Mouse (Mus musculus): ENCODE data around the gene Nt5c3b.

Gene Nt5c3b

DNA sequence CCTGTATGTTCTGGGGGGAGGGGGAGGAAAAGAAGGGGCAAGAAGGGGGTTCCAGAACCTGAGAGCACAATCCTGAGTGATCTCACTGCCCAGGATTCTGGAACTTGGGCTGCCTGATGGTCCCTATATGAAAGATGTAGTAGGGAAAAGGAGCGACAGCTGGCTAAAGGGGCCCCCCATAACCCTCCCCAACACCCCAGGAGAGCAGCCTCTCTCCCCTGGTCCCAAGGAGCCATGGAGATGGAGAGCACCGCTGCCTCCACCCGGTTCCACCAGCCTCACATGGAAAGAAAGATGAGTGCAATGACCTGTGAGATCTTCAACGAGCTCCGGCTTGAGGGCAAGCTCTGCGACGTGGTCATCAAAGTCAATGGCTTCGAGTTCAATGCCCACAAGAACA lies at the start of gene Nt5c3b, which contains the start of gene Klhl10:
TSS of gene Nt5c3b (minus strand) at position 12 of the 400 bp plus-strand sequence.
TSS of gene Klhl10 (plus strand) at position 121 of the 400 bp plus-strand sequence.
- no peak for DNase-seq

GRCm38 (mm10) chr11:100490951-100491350 lies 49.3 kb upstream of the Nt5c3b start:
- peak in 1 of 2 experiments; percentile 34 for DNase-seq

GRCm38 (mm10) chr11:100485801-100486538 lies 44.4 kb upstream of the Nt5c3b start:
- peak; percentile 42 to 67 for DNase-seq

DNA sequence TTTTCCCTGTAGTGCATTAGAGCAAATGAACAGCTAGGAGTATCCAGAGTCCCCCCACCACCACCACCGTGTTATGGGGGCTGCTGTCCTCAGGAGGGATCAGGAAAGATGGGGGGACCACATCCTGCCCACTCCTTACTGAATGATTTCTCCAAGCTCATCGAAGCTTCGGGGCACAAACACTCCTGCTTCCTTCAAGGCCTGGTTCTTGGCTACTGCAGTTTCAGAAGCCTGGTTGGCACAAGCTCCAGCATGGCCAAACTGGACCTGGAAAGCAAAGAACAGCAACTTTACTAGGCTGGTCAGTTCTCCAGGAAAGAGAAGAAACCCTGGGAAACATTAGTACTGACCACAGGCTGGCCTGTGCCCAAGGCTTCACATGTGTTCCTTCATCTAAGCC lies 42.9 kb upstream of the Nt5c3b start:
- DNase-seq, result no peak

GRCm38 (mm10) chr11:100479152-100479551 lies 37.5 kb upstream of the Nt5c3b start:
- DNase-seq, result no peak

GRCm38 (mm10) chr11:100476281-100476680 lies 34.7 kb upstream of the Nt5c3b start:
- no peak for DNase-seq

DNA sequence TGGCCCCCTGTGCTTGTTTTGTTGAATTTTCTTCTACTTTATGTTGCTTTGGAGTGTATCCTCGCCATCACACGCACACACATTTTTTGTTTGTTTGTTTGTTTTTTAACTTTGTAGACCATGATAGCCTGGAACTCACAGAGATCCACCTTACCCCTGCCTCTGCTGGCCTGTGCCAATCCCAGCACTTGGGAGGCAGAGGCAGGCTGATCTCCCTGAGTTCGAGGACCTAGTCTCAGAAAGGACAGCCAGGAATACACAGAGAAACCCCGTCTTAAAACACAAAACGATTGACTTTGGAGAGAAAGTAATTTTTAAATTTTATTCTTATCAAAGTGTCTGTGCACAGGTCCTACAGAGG lies 31.3 kb upstream of the Nt5c3b start:
- no peak for DNase-seq

DNA sequence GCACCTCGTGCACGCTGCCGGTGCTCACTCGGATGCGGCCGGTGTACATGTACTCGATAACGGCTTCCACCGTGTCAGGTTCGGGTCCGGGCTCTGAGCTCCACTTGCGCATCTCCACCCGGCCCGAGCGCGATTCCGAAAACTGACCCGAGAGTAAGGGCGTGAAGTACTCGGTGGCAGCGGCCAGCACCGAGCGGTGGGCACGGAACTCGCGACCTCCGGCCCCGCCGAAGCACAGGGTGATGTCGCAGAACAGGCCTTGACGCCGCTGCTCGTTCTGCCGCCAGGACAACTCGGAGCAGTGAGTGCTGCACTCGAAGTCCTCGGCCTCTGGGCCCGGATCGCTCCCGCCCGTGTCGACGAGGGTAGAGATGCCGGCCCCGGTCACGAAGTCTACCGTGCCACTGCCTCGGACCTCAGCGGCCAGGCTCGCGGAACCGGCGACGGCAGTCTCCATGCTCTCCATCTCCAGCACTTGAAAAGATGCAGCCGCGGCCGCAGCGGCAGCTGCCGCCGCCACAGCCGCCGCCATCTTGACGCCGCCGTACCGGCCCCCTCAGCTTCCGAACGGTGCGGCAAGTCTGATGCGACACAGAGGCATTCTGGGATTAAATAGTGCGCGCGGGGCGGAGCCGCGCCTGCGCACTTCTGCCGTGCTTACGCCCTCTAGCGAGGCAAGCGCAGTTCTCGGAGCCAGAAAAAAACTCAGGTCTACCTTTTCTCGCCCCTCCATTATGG lies 30.8 kb upstream of the Nt5c3b start, which contains the start of gene Klhl11:
TSS of gene Klhl11 (minus strand) at position 545 of the 738 bp plus-strand sequence.
- DNase-seq, result peak; percentile 88 to 92

- DNase-seq, result no peak
Observed at GRCm38 (mm10) chr11:100471352-100472196, 30.0 kb upstream of the Nt5c3b start.

DNA sequence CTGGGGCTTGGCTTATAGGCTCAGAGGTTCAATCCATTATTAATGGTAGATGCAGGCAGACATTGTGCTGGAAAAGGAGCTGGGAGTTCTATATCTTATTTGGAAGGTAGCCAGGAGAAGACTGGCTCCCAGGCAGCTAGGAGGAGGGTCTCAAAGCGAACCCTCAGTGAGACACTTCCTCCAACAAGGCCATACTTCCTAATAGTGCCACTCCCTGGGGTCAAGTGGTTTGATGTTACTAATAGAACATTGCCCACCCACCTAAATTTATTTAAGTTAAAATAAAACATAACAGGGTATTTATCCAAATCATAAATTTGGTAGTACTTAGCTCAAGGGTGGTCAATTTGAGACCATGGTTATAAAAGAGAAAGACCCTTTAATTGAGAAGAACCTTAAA lies 24.2 kb upstream of the Nt5c3b start:
- DNase-seq, result no peak

DNA sequence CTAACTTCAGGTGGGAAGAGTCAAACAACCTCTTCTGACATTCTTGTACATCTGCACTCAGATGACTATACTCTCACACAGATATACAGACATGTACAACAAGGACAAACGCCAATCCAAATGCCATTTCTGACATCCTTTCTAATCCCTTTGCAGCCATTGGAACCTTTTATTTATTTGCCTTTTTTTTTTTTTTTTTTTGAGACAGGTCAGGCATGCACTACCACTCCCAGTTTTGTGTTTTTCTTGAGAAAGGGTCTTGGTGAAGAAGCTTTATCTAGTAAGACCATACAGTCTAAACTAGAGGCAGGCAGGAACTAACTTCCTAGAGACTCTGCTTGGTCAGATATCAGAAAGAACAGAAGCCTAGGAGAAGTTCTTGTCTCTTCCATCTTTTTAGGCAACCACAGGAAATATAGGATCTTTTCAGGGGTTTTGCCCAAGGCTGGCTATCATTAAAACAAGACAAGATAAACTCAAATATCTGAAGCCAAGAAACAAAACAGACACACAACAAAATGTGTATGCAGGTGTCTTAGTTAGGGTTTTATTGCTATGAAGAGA lies 23.7 kb upstream of the Nt5c3b start:
- DNase-seq, result no peak

- DNase-seq, result no peak
Observed at GRCm38 (mm10) chr11:100462699-100463098, 21.1 kb upstream of the Nt5c3b start.

GRCm38 (mm10) chr11:100457711-100458110 lies 16.1 kb upstream of the Nt5c3b start:
- DNase-seq, result no peak

- DNase-seq, result no peak
Observed at GRCm38 (mm10) chr11:100457247-100457646, 15.6 kb upstream of the Nt5c3b start.

GRCm38 (mm10) chr11:100442625-100443024 lies 1.0 kb upstream of the Nt5c3b start:
- peak; percentile 51 to 62 for DNase-seq

GRCm38 (mm10) chr11:100440691-100441522 lies 701 bp downstream of the Nt5c3b start:
- peak; percentile 84 to 90 for DNase-seq

- peak in 1 of 2 experiments; percentile 35 for DNase-seq
Observed at GRCm38 (mm10) chr11:100437901-100438300, 3.7 kb downstream of the Nt5c3b start.

DNA sequence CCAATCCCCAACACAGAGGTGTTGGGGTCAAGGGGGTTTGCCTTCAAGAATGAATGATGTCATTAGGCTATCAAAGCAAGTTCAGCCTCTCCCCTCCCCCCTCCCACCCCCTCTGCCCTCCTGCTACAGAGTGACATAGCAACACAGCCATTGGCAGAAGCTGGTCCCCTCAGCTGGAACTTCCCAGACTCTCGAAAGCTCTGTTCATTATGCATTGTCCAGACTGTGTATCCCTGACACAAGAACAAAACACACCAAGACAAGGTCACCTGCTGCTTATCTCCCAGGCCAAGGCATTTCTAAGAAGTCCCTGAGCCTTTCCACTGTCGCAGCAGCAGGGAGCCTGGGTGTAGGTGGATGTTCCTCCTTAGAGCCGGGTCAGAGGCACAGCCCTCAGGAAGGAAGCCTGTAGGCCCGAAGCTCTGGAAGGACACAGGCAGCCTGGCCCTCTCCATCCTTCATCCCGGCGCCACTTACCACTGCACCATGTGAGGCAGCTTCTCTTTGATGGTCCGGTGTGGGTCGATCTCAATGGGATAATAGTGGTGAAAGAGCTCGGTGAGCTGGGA lies 5.8 kb downstream of the Nt5c3b start:
- no peak for DNase-seq

DNA sequence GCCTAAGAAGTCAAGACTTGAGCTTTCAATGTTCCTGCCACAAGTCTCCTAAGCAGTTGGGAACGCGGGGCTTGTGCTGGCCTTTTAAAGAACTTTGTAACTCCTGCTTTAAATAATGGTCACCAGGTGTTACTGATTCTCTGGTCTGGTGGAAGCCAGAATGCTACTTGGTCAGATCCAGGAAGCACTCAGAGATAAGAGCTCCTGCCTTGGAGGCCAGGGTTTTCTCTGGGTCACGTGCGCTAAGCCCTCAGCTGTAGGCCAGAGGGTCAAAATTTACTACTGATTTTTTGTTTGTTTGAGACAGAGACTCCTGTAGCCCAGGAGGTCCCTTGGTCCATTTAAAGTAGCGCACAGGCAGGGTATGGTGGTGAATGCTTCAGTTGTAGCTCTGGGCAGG lies 9.6 kb downstream of the Nt5c3b start:
- no peak for DNase-seq

DNA sequence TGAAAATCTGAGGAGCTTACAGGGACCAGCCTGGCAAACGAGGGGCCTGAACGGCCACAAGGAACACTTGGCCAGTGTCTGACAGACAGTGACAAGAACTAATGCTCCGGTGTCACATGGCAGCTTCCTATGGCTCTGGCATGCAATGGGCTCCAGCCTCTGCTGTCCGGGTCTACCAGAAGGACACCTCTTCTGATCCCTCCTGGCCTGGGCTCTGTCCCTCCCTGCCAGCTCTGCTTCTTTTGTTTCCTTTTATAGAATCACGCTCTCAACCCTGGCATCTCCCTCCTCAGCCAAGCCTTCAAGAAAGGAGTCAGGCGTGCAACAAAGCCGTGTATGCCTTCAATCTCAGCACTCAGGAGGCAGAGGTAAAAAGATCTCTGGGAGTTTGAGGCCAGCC lies 11.6 kb downstream of the Nt5c3b start:
- no peak for DNase-seq

DNA sequence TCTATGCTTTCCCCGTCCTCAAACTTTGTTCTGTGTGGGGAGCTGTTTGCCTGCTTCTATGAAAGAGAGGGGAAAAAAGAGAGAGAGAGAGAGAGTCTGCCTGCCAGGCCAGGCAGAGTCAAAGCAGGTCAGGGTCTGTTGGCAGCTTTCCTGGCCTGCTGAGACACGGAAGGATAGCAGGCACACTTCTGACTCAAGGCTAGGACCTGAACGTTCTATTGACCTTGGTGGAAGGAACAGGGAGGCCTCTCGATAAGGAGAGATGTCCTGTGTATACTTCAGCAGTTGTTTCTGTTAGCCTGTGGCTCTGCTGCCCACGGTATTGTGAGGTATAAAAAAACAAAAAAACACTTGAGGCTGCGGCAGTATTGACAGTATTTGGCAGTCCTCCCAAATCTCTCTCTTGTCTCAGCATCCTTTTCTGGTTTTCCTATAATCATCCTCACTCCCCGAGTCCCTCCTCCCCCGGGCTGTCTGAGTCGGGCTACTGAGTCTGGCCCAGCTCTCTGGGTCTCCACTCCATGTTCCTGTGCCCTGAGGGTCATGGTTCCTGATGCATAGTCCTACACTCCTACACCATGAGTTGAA lies 12.9 kb downstream of the Nt5c3b start:
- DNase-seq, result peak; percentile 25 to 29

All from kidney, postnatal 36 days (tissue).